Mouse (Mus musculus) urinary bladder, postnatal 36 days (tissue): ENCODE results near the gene Vasp.

ENCODE experiments used
- DNase-seq, 2 experiments: peaks; one replicate each; pipeline ENCODE4 v3.0.0; 2022; ENCODE audit warnings: low spot score in 2 of 2, mixed read lengths in 1 of 2

The Vasp gene

DNA sequence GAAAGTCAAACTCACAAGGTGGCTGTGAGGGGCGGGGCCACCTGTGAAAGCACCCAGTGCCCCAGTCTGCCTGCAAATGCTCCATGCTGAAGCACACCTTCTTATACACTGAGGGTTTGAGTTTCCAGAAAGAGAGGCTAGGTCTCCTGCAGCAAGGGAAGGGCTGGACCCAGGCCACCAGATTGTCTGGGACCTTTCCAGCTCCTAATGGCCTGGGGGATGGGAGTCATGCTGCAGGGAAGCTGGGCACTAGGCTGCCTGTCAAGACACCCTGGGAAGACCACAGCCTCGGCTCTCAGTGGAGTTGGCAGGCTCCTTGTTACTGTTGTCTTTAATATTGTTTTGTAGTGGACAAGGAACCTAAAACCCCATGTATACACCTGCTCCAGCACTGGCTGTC is 35.2 kb downstream of the Vasp start:
- DNase-seq = no peak

DNA sequence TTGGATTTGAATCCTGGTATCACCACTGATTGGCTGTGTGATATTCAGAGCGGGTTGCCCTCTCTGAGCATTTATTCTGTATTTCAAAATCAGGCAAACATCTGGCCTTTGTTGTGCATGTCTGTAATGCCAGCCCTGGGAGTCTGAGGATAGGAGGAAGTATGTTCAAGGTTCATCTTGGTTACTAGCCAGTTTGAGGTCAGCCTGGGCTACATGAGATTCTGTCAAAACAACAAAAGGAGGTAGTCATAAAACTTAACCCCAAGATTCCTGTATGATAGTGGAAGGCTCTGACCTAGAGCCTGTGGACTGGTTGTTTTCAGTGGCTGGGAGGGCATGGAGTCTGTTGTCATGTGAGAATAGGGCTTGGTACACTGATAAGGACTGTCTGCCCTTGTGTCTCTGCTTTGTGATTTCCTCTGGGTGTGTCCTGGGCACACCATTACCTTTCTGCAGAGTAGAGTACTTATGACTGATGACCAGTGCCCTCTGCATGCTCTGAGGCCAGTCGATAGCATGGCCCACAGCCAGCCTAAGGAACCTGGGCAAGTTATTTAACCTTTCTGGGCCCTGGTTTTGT is 36.4 kb downstream of the Vasp start:
- DNase-seq = no peak

DNA sequence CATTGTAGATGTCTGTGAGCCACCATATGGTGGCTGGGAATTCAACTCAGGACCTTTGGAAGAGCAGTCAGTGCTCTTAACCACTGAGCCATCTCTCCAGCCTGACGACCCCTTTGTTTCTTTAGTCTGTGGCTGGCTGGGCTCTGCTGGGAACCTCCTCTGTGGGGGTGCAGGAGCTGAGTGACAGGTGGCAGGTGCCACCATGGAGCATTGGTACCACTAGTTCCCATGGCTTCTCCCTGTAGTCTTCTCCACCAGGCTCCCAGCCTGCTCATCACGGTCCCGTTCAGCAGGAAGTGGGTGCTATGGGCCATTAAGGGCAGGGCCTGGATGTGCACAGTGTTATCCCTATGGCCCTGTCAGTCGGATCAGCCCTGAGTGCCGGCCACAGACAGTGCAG is 37.0 kb downstream of the Vasp start:
- DNase-seq = no peak

DNA sequence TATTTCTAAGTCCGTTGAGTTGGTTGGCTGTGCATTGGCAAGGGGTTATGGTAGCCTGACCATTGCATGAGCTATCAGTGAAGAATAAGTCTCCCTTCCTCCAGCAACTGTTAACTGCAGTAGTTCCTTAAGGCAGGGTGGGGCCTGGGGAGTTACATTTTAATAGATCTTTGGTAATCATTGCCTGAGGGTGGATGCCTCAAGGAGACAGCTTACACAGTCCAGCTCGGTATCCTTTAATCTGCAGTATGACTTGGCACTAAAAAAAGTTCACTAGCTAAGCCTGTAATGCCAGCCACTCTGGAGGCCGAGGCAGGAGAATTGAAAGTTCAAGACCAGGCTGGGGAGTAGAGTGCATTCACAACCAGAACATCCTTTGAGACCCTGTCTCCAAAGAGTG is 39.8 kb downstream of the Vasp start:
- no peak for DNase-seq

DNA sequence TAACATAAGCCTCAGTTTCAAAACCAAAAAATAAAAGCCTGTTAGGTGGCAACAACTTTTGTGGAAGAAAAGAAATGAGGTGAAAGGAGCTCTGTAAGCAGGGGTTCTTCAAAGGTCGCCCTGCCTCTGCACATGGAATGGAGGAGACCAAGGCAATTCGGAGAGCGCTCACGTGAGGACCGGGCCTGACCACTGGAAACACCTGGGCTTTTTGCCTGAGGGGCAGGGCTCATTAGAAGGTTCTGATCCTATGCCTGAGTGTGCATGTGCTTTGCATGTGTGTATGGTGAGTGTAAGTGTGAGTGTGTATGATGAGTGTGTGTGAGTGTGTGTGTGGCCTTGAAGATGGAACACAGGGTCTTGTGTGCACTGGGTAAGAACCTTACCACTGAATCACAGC is 40.7 kb downstream of the Vasp start:
- DNase-seq = no peak

DNA sequence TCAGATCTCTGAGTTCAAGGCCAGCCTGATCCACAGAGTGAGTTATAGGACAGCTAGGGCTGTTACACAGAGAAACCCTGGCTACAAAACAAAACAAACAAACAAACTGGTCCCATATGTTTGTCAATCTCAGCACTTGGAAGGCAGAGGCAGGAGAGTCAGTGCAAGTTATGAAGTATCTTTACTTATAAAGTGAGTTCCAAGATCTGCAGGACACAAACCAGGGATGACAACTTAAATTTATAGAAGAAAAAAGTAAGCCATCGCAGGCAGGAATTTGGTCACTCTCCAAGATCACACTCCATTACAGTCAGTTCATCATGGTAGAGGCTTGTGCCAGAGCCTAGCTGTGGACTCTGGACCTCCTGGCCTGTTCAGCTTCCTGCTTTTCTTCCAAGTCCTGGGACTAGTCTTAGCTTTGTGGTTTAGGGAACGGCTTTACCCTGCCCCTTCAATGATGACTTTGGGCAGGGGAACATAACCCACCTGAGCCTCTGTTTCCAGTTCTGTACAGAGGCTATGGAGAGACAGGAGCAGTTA is 41.5 kb downstream of the Vasp start:
- no peak for DNase-seq

DNA sequence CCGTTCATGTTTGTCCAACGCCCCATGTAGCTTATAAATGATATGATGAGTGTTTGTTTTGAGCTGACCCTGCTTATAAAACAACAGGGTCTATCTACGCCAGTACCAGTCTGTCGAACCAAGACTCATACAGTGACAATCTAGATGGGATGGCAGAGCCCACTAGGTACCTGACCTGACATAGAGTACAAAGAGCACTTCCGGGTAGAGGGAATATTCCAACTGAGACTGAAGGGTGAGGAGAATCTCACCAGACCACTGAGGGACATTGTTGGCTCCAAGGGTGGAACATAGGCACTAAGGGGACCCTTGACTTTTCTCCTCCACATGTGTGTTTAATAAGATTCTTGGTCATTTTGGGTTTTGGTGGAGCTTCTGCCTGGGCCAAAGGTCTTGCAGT is 42.2 kb downstream of the Vasp start:
- DNase-seq = no peak

DNA sequence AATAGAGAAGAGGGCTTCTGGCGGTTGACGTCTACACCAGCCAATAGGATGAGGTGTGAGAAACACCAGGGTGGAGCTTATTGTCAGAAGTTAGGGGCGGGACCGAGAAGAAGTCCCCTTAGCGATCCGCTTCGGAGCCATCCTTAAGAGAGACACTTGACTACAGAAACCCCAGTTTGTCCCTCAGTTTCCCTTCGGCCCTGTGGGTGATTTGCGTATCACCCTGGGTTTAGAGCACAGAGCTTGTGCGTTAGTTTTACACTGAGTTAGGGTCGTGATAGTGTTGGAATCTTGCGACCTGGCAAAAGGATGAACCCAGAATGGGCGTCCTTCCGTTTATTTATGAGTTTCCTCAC is 42.8 kb downstream of the Vasp start:
- DNase-seq = no peak

DNA sequence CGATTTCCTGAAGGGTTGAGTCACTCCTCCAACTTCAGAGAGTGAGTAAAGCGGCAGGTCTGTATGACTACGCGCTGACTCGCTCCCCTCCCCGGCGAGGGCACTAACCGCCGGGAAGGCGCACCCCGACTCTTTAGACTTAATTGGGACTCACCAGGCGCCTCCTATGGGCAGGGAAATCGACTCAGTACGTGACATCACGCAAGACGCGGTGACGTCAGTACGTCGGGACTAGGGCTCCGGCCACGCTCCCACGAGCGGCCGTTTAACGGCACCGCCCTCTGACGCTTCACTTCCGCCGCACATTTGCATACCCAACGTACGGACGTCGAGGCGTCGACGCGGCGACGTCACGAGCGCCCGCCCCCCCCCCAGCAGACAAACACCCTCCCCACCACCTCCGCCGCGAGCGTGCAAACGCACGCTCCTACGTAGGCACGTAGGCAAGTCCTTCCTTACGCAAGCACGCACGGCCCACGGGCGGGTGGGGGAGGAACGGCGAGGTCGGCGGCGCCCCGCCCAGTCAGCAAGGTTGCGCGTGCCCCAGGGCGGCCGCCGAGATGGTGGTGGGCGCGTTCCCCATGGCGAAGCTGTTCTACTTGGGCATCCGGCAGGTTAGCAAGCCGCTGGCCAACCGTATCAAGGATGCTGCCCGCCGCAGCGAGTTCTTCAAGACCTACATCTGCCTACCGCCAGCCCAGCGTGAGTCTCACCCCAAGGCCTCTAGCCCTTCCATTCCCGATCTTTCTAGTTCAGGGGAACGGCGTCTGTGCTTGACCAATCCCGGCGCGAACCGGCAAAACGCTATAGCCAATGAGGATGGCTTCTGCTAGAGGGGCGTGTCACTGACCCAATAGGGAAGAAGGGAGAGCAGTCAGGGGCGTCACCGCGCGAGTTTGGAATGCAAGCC is 43.5 kb downstream of the Vasp start, which contains the start of gene Opa3:
Gene Opa3 (plus strand): TSS at position 452 of the 910 bp plus-strand sequence.
- DNase-seq = peak; percentile 99

DNA sequence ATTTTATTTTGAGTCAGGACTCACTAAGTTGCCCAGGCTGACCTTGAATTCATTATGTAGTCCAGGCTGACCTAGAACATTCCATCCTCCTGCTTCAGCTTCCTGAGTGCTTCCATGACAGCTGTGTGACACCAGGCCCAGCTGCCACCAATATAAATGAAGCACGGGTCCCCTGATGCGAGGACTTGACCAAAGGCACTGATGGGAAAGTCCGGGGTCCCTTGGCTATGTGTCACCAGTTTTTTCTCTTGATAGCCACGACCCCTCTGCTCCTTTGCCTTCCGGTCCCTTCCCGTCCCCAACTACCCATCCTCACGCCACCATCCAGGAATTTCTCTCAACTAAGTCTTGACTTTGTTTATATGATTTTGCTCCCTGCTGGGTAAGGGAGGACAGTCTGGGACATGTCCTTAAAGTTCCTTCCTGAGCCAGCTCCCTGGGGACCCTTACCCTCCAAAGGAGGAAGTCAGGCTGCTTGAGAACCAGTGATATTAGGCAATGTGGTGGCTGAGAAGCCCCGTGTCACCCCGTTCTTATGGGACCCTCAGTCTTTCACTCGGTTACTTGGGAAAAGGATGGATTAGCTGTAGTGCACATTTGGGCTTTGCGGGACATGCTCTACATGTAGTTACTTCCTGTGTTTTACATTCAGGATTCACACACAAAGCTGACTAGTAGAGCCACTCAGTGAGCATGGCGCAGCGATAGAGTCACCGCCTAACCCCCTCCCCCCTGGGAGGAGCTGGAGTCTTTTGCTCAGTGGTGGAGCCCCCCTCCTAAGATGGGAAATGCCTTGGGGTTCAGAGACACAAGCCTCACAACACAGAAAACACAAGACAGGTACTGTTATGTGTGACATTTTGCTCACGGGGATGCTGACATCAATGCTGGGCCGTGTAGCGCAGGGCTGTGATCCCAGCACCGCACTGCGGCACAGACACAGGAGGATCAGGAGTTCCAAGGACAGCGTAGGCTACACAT is 44.5 kb downstream of the Vasp start:
- peak; percentile 13 to 28 for DNase-seq

DNA sequence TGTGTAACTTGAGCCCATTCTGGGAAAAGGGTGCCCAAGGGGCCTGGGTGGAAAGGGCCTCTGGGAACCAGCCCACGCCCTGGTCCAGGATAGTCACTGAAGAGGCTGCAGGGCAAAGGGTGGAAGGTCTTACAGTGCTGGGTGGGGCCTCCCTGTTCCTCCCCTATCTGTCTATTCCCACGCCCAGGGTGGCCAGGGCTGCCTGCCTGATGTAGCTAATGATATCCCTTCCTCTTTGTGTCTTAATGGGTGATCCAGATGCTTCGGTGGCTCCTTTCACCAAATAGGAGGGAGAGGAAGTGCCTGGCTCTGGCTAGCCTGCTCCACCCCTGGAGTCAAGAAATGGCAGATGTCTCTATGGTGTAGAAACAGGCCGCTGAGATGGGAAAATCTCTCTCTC is 46.7 kb downstream of the Vasp start:
- DNase-seq = no peak

DNA sequence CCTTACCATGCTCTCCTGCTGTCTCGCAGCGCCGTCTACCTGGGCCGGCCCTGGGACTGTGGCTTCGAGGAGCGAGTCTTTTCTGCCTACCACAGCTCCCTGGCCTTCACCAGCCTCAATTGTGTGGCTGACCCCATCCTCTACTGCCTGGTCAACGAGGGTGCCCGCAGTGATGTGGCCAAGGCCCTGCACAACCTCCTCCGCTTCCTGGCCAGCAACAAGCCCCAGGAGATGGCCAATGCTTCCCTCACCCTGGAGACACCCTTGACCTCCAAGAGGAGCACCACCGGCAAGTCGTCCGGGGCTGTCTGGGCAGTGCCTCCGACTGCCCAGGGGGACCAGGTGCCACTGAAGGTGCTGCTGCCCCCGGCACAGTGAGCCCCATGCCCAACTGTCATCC is 48.7 kb downstream of the Vasp start:
- DNase-seq = no peak

DNA sequence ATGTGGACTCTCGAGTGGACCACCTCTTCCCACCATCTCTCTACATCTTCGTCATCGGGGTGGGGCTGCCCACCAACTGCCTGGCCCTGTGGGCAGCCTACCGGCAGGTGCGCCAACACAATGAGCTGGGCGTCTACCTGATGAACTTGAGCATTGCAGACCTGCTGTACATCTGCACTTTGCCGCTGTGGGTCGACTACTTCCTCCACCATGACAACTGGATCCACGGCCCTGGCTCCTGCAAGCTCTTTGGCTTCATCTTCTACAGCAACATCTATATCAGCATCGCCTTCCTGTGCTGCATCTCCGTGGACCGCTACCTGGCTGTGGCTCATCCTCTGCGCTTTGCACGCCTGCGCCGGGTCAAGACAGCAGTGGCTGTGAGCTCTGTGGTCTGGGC is 49.4 kb downstream of the Vasp start:
- no peak for DNase-seq

DNA sequence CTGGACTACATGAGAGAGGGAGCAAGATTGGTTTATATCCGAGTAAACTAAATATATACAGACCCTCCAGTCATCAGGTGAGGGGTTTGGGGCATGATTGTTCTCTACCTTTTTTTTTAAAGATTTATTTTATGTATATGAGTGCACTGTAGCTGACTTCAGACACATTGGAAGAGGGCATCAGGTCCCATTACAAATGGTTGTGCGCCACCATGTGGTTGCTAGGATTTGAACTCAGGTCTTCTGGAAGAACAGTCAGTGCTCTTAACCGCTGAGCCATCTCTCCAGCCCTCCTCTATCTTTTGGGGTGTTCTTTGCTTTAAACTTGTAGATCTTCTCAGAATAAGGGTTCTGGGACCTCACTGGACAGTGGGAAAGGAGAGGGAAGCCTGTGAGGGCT is 51.6 kb downstream of the Vasp start:
- DNase-seq = no peak

DNA sequence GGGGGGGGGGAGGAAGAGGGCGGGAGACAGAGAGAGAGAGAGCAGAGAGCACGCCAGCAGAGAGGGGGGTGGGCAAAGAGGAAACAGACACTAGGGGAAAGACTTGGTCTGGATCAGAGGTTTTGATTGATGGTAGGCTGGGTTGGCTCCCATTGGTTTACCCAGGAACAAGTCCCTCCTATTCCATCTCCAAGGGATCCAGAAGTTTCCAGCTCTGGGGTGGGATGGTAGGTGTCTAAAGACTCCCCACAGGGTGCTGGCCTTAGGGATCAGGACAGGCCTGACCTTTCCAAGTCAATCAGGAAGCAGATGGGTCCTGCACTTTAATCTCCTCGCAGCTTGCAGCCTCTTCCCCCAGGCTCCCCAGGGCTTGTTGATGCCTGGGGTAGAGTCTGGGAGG is 53.7 kb downstream of the Vasp start:
- DNase-seq = no peak

DNA sequence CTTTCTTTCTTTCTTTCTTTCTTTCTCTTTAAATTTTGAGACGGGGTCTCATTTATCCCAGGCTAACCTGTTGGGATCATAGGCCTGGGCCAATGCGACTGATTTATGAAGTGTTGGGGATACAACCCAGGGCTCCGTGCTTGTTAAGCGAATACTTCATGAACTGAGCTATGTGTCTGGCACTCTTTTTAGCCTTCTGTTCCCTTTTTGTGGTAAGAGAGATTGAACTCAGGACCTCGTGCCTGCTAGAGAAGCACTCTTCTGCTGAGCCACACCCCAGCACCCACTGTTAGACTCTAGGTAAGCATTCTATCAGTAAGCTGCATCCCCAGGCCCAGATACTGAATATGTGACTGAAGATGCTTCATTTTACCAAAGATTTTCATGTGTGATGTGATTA is 54.1 kb downstream of the Vasp start:
- DNase-seq = no peak

DNA sequence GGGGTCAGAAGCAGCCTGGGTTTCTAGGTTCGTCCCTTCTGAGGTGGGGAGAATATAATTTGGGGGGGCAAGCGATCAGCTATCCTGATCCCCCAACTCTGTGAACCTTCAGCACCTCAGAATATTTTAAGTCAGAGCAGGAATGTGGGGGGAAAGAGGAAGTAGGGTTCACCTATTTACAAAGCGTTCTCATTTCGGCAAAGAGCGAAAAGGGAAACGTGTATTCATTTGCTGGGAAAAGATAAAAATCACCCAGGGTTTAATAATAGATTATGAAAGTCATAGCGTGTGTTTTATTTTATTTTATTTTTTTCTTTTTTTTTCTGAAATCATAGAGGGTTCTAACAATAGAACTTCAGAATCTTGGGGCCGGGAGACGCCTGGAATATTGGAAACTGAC is 56.7 kb downstream of the Vasp start:
- DNase-seq = no peak

DNA sequence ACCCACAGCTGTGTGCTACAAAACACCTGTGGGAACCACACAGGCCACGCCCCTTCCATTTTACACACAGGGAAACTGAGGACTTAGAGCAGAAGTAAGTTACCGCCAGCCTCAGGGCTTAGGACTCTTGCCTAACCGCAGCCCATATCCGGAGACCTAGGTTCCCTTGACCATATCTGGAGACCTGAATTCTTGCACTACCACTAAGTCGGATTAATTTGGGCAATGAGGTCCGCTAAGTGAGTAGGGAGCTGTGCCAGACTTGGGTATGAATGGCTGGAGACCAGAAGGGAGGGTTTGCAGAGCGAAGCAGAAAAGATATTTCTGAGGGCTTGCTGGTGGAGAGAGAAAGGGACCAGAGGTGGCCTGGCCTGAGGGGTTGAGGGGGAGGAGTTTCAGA is 57.2 kb downstream of the Vasp start:
- no peak for DNase-seq

DNA sequence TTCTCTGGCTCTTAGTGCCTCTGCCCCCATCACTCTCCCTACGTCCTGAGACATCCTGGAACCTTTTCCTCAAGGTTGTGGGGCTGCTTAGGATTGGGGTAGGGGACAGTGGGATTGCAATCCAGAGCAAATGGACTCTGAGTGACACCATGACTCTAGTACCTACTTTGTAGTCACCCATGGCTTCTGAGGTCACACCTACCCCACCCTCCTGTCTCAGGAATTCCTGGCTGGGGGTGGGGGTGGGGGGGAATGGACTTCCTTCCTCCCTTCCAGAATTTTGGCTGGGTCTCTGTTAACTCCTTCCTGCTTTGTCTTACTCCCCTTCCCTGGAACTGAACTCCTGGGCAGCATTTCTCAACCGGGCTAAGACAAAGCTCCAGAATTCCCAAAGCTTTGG is 58.2 kb downstream of the Vasp start:
- DNase-seq = no peak

DNA sequence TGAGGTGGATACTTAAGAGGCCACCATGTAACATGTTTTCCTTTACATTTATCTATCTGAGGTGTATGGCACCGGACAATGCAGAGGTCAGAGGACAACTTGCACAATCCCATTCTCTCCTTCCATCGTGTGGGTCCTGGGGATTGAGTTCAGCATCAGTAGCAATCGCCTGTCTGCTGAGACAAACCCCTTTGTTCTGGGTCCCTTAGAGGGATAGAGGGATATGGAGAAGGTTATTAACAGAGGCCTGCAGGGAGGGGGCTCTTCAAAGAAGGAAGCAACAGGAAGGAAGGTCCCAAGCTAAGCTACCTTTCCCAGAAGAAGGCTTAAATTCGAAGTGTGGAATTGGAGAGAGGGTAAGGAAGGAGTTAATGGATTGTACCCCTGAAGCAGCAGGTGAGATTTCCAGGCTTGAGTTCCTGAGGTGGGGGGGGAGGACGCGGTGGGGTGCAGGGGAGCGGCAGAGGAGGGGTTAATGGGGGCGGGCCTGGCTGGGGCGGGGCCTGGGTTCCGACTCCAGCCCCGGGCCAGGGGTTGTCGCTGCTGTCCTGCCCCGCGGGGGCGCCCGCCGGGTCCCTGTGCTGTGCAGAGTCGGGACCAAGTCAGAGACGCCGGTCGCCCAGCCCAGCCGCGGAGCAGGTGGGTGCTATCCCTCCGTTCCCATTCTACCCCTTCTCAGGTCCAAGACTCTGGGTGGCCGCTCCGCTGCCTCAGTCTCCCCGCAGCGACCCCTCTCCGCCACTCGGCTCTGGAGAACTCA is 59.4 kb downstream of the Vasp start, which contains the start of gene Gpr4:
Gene Gpr4 (plus strand): TSS at position 543 of the 760 bp plus-strand sequence.
- no peak for DNase-seq

DNA sequence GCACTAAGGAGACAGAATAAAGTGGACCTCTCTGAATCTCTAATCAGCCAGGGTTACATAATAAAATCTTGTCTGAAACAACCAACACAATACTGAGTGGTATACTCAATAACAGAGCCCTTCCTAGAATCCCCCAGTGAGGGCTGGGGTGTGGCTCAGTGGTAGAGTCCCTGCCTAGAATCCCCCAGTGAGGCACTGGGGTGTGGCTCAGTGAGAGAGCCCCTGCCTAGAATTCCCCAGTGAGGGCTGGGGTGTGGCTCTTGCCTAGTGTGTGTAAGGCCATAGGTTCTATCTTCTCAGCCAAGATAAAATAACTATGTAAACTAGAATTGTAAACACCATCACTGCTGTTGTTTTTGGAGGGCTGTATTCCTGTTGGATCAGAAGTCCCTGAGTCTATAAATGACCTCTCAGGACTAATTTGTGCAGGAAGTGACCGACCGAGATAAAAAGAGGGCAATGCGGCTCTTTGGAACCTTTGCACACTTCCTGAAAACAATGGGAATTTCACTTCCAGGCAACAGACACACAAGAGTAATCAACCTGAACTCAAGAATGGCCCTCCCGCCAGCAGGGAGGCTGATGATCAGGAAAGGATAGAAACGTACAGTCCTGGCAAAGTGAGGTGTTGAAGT is 60.5 kb downstream of the Vasp start:
- DNase-seq = no peak
